ENCODE assay signal across 16 mouse cellular contexts in genomic region chr5:17417201-17417600, GRCm38 (mm10). TPM values are rescaled to one million over a fixed set of nuclear protein-coding genes. Genes with fewer than 3 reads are reported as not detected.
DNase-seq lines count a peak whose midpoint lies in the region.
"Had no signal": no experiment of that assay in that cellular context is flagged by ENCODE, and none has a peak within 500 bp of the region (broad histone marks: within the 10 kb centered on the region; RNA-seq: fewer than 3 reads in every experiment).

No protein-coding gene starts in this region.

- intact Hi-C loops in gastrocnemius, postnatal 14 days (cut with DNase I; ENCODE audit: low total_unique reads), result no loop called here

- DNase-seq in heart, adult 18-20 months, result peak; percentile 14 to 18
- no peak for DNase-seq in heart, adult 8-10 months (ENCODE audit: low spot score)
- DNase-seq in kidney, postnatal 4 days, result peak; percentile 16 to 27
- DNase-seq in kidney, adult 8-10 months, result no peak
- DNase-seq in 3T3-L1 (ENCODE audit: low read depth, low spot score), result peak; percentile 83
- DNase-seq in Muller cell, postnatal 12 days (ENCODE audit: inconsistent ontology term), result peak; percentile 22
- DNase-seq in gastrocnemius, postnatal 14 days, result no peak
- DNase-seq: adrenal gland, postnatal 10 days; cerebellum, postnatal 36 days; gastrocnemius, adult 2 months; heart, adult 11 months; kidney, adult 9 months; right cerebral cortex, postnatal 4 days; thymus, postnatal 25 days had no signal

RNA-seq across cellular contexts. Expression of gene Speer4f2, which starts 44.2 kb away (rescaled TPM):
- not detected for total RNA-seq in heart, adult 18-20 months (2021)
- not detected for total RNA-seq in heart, adult 8-10 months (2022)
- total RNA-seq in gastrocnemius, postnatal 14 days (2021), result not detected
- total RNA-seq: adrenal gland, postnatal 10 days; G1E; gastrocnemius, adult 2 months; layer of hippocampus, adult 18-20 months had no signal

RNA-seq across cellular contexts. Expression of gene Speer4f1, which starts 58.7 kb away (rescaled TPM):
- not detected for total RNA-seq in heart, adult 18-20 months (2021)
- total RNA-seq in heart, adult 8-10 months (2022), result not detected
- not detected for total RNA-seq in gastrocnemius, postnatal 14 days (2021)
- total RNA-seq: adrenal gland, postnatal 10 days; G1E; gastrocnemius, adult 2 months; layer of hippocampus, adult 18-20 months had no signal

Comparison
In these comparisons a context has a peak if more than half of its experiments do, and no peak if none do; other contexts are left out.
1. DNase-seq: peak in heart, adult 18-20 months (2 of 2), kidney, postnatal 4 days (2 of 2), 3T3-L1 (single experiment) and Muller cell, postnatal 12 days (single experiment); none in heart, adult 8-10 months (single experiment), kidney, adult 8-10 months (0 of 2) and gastrocnemius, postnatal 14 days (single experiment).